Mouse (Mus musculus) hindbrain, embryonic 12.5 days (tissue): ENCODE results near the gene C8a. TPM values are rescaled to one million over a fixed set of nuclear protein-coding genes. Genes with fewer than 3 reads are reported as not detected.

Experiments used
- ATAC-seq: fragments of 200-750 bp; cut with Nextera tagmentation; 2 replicates; pipeline ENCODE4 v1.8.0; 2017; ENCODE audit warnings: moderate TSS enrichment; ENCODE audit not compliant: low FRiP score
- H3K27ac ChIP-seq: fragments of 300-500 bp; sonication (generic); 2 replicates; pipeline ENCODE4 v1.5.1; 2016; ENCODE audit warnings: mild to moderate bottlenecking
- H3K27me3 ChIP-seq: fragments of 300-500 bp; sonication (generic); 2 replicates; pipeline ENCODE4 v1.6.1; 2016; ENCODE audit warnings: mild to moderate bottlenecking
- H3K36me3 ChIP-seq: fragments of 300-500 bp; sonication (generic); 2 replicates; pipeline ENCODE4 v1.6.1; 2016; ENCODE audit warnings: mild to moderate bottlenecking
- H3K4me1 ChIP-seq: fragments of 300-500 bp; sonication (generic); 2 replicates; pipeline ENCODE4 v1.6.1; 2016
- H3K4me2 ChIP-seq: fragments of 300-500 bp; sonication (generic); replicated peaks from 2 replicates; pipeline ENCODE4 v1.6.1; 2016; ENCODE audit warnings: mild to moderate bottlenecking
- H3K4me3 ChIP-seq: fragments of 300-500 bp; sonication (generic); 2 replicates; pipeline ENCODE4 v1.5.1; 2016; ENCODE audit warnings: mild to moderate bottlenecking
- H3K9ac ChIP-seq: fragments of 300-500 bp; sonication (generic); 2 replicates; pipeline ENCODE4 v1.6.1; 2016; ENCODE audit warnings: mild to moderate bottlenecking, moderate library complexity
- H3K9me3 ChIP-seq: fragments of 300-500 bp; sonication (generic); replicated peaks from 2 replicates; pipeline ENCODE4 v1.6.1; 2016; ENCODE audit warnings: mild to moderate bottlenecking
- WGBS: fragments of 180-500 bp; shearing (Covaris S2); methylation state at CpG from one replicate; pipeline ENCODE4 v1.1.7; 2016; 5-methylcytosine and 5-hydroxymethylcytosine counted together
- polyA plus RNA-seq: library from polyadenylated mRNA; unstranded; fragments of >200 nt; fragmentation: Nextera tagmentation; extraction: Ambion mirVana; gene quantifications from 2 replicates; pipeline ENCODE4 v1.2.1, GENCODE M21; 2016

C8a gene
- not detected in 2 replicates for polyA plus RNA-seq

- ATAC-seq, result no peak
- Histone ChIP-seq H3K4me1 (no peaks in the 10 kb centered on the region), H3K36me3 (no peaks in the 10 kb centered on the region), H3K27ac (no peak within 1 kb of the TSS), H3K4me2 (no peak within 1 kb of the TSS), H3K4me3 (no peak within 1 kb of the TSS), H3K27me3 (no peaks in the 10 kb centered on the region), H3K9me3 (no peaks in the 10 kb centered on the region), H3K9ac (no peak within 1 kb of the TSS)
- WGBS, result 85% methylated on average over 3 of the region's 3 CpGs
Observed at GRCm38 (mm10) chr4:104876323-104876722, at the start of gene C8a. Gene C8a (minus strand): TSS chr4:104876398.

- no peak overlapping the region for H3K4me2 ChIP-seq
- H3K4me3 ChIP-seq, result no peak overlapping the region
- no peak overlapping the region for H3K27ac ChIP-seq
- WGBS, result 84% methylated on average over 5 of the region's 5 CpGs
- no peak overlapping the region for H3K9ac ChIP-seq
- no peak for ATAC-seq
- H3K36me3 ChIP-seq, result no peaks in the 10 kb centered on the region
- no peaks in the 10 kb centered on the region for H3K4me1 ChIP-seq
- no peaks in the 10 kb centered on the region for H3K9me3 ChIP-seq
- H3K27me3 ChIP-seq, result no peaks in the 10 kb centered on the region
Observed at GRCm38 (mm10) chr4:104925383-104925782, 49.2 kb upstream of the C8a start.

GRCm38 (mm10) chr4:104918017-104918416 is 41.8 kb upstream of the C8a start:
- Histone ChIP-seq H3K9ac (no peak overlapping the region), H3K27me3 (peaks cover 6% of the 10 kb centered on the region), H3K9me3 (no peaks in the 10 kb centered on the region), H3K4me3 (no peak overlapping the region), H3K4me2 (no peak overlapping the region), H3K27ac (no peak overlapping the region), H3K36me3 (no peaks in the 10 kb centered on the region), H3K4me1 (peaks cover 3% of the 10 kb centered on the region; the same call in 1 of the 2 replicates)
- WGBS, result 86% methylated on average over 6 of the region's 6 CpGs
- no peak for ATAC-seq

GRCm38 (mm10) chr4:104914711-104915247 is 38.6 kb upstream of the C8a start:
- no peak for ATAC-seq
- peaks cover 3% of the 10 kb centered on the region; the same call in 1 of the 2 replicates for H3K4me1 ChIP-seq
- H3K36me3 ChIP-seq, result no peaks in the 10 kb centered on the region
- WGBS, result 74% methylated on average over 6 of the region's 6 CpGs
- H3K9ac ChIP-seq, result no peak overlapping the region
- peaks cover 6% of the 10 kb centered on the region for H3K27me3 ChIP-seq
- no peaks in the 10 kb centered on the region for H3K9me3 ChIP-seq
- H3K27ac ChIP-seq, result no peak overlapping the region
- H3K4me3 ChIP-seq, result no peak overlapping the region
- no peak overlapping the region for H3K4me2 ChIP-seq

- WGBS, result 23% methylated on average over 23 of the region's 23 CpGs
- Histone ChIP-seq H3K9ac (no peak within 1 kb of the TSS), H3K4me3 (peak within 1 kb of the TSS; percentile 8; the same call in 1 of the 2 replicates), H3K27me3 (peaks cover 6% of the 10 kb centered on the region), H3K36me3 (no peaks in the 10 kb centered on the region), H3K27ac (no peak within 1 kb of the TSS), H3K9me3 (no peaks in the 10 kb centered on the region), H3K4me1 (peaks cover 3% of the 10 kb centered on the region; the same call in 1 of the 2 replicates), H3K4me2 (peak within 1 kb of the TSS; percentile 45)
- ATAC-seq, result no peak
Observed at GRCm38 (mm10) chr4:104913291-104914129, 37.3 kb upstream of the C8a start, which contains the start of gene Fyb2. Gene Fyb2 (plus strand): TSS chr4:104913456.

- Histone ChIP-seq H3K27ac (no peak overlapping the region), H3K36me3 (no peaks in the 10 kb centered on the region), H3K9ac (no peak overlapping the region), H3K4me2 (no peak overlapping the region), H3K9me3 (no peaks in the 10 kb centered on the region), H3K27me3 (peaks cover 6% of the 10 kb centered on the region), H3K4me3 (no peak overlapping the region), H3K4me1 (peaks cover 3% of the 10 kb centered on the region; the same call in 1 of the 2 replicates)
- no peak for ATAC-seq
- 36% methylated on average over 7 of the region's 7 CpGs for WGBS
Observed at GRCm38 (mm10) chr4:104911685-104912084, 35.5 kb upstream of the C8a start.

- H3K27ac ChIP-seq, result no peak overlapping the region
- 89% methylated on average over 6 of the region's 6 CpGs for WGBS
- H3K4me2 ChIP-seq, result no peak overlapping the region
- H3K9ac ChIP-seq, result no peak overlapping the region
- no peaks in the 10 kb centered on the region for H3K9me3 ChIP-seq
- H3K36me3 ChIP-seq, result no peaks in the 10 kb centered on the region
- ATAC-seq, result no peak
- H3K27me3 ChIP-seq, result no peaks in the 10 kb centered on the region
- H3K4me1 ChIP-seq, result no peaks in the 10 kb centered on the region
- H3K4me3 ChIP-seq, result no peak overlapping the region
Observed at GRCm38 (mm10) chr4:104905049-104905448, 28.9 kb upstream of the C8a start.

- WGBS, result 88% methylated on average over 2 of the region's 2 CpGs
- no peaks in the 10 kb centered on the region for H3K9me3 ChIP-seq
- no peaks in the 10 kb centered on the region for H3K4me1 ChIP-seq
- no peak overlapping the region for H3K9ac ChIP-seq
- no peak overlapping the region for H3K4me3 ChIP-seq
- H3K27ac ChIP-seq, result no peak overlapping the region
- no peaks in the 10 kb centered on the region for H3K36me3 ChIP-seq
- H3K27me3 ChIP-seq, result no peaks in the 10 kb centered on the region
- no peak for ATAC-seq
- no peak overlapping the region for H3K4me2 ChIP-seq
Observed at GRCm38 (mm10) chr4:104902836-104903235, 26.6 kb upstream of the C8a start.

- Histone ChIP-seq H3K4me1 (peaks cover 13% of the 10 kb centered on the region), H3K27ac (no peak overlapping the region), H3K4me2 (no peak overlapping the region), H3K27me3 (no peaks in the 10 kb centered on the region), H3K9ac (no peak overlapping the region), H3K9me3 (no peaks in the 10 kb centered on the region), H3K4me3 (no peak overlapping the region), H3K36me3 (no peaks in the 10 kb centered on the region)
- no peak for ATAC-seq
- WGBS, result 59% methylated on average over 13 of the region's 13 CpGs
Observed at GRCm38 (mm10) chr4:104894004-104894734, 18.0 kb upstream of the C8a start.

- Histone ChIP-seq H3K4me1 (peaks cover 18% of the 10 kb centered on the region), H3K4me2 (no peak overlapping the region), H3K4me3 (no peak overlapping the region), H3K36me3 (no peaks in the 10 kb centered on the region), H3K27ac (no peak overlapping the region), H3K27me3 (no peaks in the 10 kb centered on the region), H3K9me3 (no peaks in the 10 kb centered on the region), H3K9ac (no peak overlapping the region)
- 72% methylated on average over 5 of the region's 5 CpGs for WGBS
- no peak for ATAC-seq
Observed at GRCm38 (mm10) chr4:104893588-104893987, 17.4 kb upstream of the C8a start.

GRCm38 (mm10) chr4:104891708-104892107 is 15.5 kb upstream of the C8a start:
- peaks cover 25% of the 10 kb centered on the region for H3K4me1 ChIP-seq
- H3K4me2 ChIP-seq, result no peak overlapping the region
- WGBS, result 93% methylated on average over 7 of the region's 7 CpGs
- no peak overlapping the region for H3K27ac ChIP-seq
- no peaks in the 10 kb centered on the region for H3K9me3 ChIP-seq
- no peak for ATAC-seq
- no peaks in the 10 kb centered on the region for H3K36me3 ChIP-seq
- H3K4me3 ChIP-seq, result no peak overlapping the region
- H3K27me3 ChIP-seq, result no peaks in the 10 kb centered on the region
- no peak overlapping the region for H3K9ac ChIP-seq
